Comparison of ENCODE assay signal across 13 mouse cellular contexts in genomic region chr11:85329167-85329894, GRCm38 (mm10). TPM values are rescaled to one million over a fixed set of nuclear protein-coding genes. Genes with fewer than 3 reads are reported as not detected.
DNase-seq lines count a peak whose midpoint lies in the region; ATAC-seq and TF ChIP-seq lines count a peak whose summit lies in the region.
"Had no signal": no experiment of that assay in that cellular context is flagged by ENCODE, and none has a peak within 500 bp of the region (broad histone marks: within the 10 kb centered on the region; RNA-seq: fewer than 3 reads in every experiment).

No protein-coding gene starts in this region.

- ATAC-seq in forebrain, postnatal 0 days = peak; percentile 84
- ATAC-seq in kidney, embryonic 15.5 days (replicated peaks; ENCODE audit: low FRiP score) = no peak
- ATAC-seq in monocyte, adult 5-6 weeks (replicated peaks; ENCODE audit: insufficient number of reproducible peaks, low FRiP score, low TSS enrichment, poor library complexity, severe bottlenecking) = no peak

- no peak overlapping the region for H3K4me2 ChIP-seq in forebrain, postnatal 0 days (ENCODE audit: low read depth)
- H3K4me2 ChIP-seq in kidney, embryonic 15.5 days = no peak overlapping the region
- H3K4me2 ChIP-seq: embryonic facial prominence, embryonic 13.5 days; hindbrain, embryonic 15.5 days; midbrain, embryonic 12.5 days had no signal

- H3K4me1 ChIP-seq in forebrain, postnatal 0 days (ENCODE audit: insufficient read depth) = no peaks in the 10 kb centered on the region
- H3K4me1 ChIP-seq in forebrain, embryonic 10.5 days = peaks cover 2% of the 10 kb centered on the region
- H3K4me1 ChIP-seq in kidney, embryonic 15.5 days = no peaks in the 10 kb centered on the region
- H3K4me1 ChIP-seq: embryonic facial prominence, embryonic 13.5 days; hindbrain, embryonic 15.5 days; midbrain, embryonic 12.5 days had no signal

- peaks cover 7% of the 10 kb centered on the region; the same call in 1 of the 2 replicates for H3K36me3 ChIP-seq in forebrain, postnatal 0 days (ENCODE audit: insufficient read depth)
- peaks cover 84% of the 10 kb centered on the region for H3K36me3 ChIP-seq in forebrain, embryonic 10.5 days (replicated peaks)
- H3K36me3 ChIP-seq in kidney, embryonic 15.5 days = peaks cover 53% of the 10 kb centered on the region

- DNase-seq in forebrain, postnatal 0 days = peak; percentile 82
- DNase-seq in forebrain, embryonic 10.5 days (ENCODE audit: extremely low spot score, low spot score) = no peak
- peak; percentile 49 to 60 for DNase-seq in kidney, postnatal 4 days
- peak; percentile 97 for DNase-seq in cerebellum, adult 9-10 months
- peak; percentile 55 for DNase-seq in layer of hippocampus, adult 9-10 months (ENCODE audit: low spot score)
- no peak for DNase-seq in adrenal gland, adult 8-10 months
- DNase-seq: gastrocnemius, postnatal 10 days; lung, adult 2 months had no signal

- H3K9me3 ChIP-seq in forebrain, postnatal 0 days (ENCODE audit: low read length) = no peaks in the 10 kb centered on the region
- no peaks in the 10 kb centered on the region for H3K9me3 ChIP-seq in forebrain, embryonic 10.5 days
- no peaks in the 10 kb centered on the region for H3K9me3 ChIP-seq in kidney, embryonic 15.5 days (replicated peaks)
- H3K9me3 ChIP-seq: embryonic facial prominence, embryonic 13.5 days; hindbrain, embryonic 15.5 days; midbrain, embryonic 12.5 days had no signal

- TF ChIP-seq CTCF in forebrain, postnatal 0 days (IDR thresholded peaks at IDR 0.05; ENCODE audit: low read depth) = no peak

- H3K4me3 ChIP-seq in forebrain, postnatal 0 days (ENCODE audit: low read depth, low read length) = no peak overlapping the region
- H3K4me3 ChIP-seq in forebrain, embryonic 10.5 days = no peak overlapping the region
- no peak overlapping the region for H3K4me3 ChIP-seq in kidney, embryonic 15.5 days (replicated peaks)
- H3K4me3 ChIP-seq: embryonic facial prominence, embryonic 13.5 days; hindbrain, embryonic 15.5 days; midbrain, embryonic 12.5 days had no signal

- H3K27ac ChIP-seq in forebrain, postnatal 0 days (ENCODE audit: low read depth, low read length) = 0 out of 2 replicates have a peak overlapping the region, but pooled peaks have one; percentile 29
- no peak overlapping the region for H3K27ac ChIP-seq in forebrain, embryonic 10.5 days
- no peak overlapping the region for H3K27ac ChIP-seq in kidney, embryonic 15.5 days
- H3K27ac ChIP-seq: embryonic facial prominence, embryonic 13.5 days; hindbrain, embryonic 15.5 days; midbrain, embryonic 12.5 days had no signal

- H3K9ac ChIP-seq in forebrain, postnatal 0 days = no peak overlapping the region
- H3K9ac ChIP-seq in kidney, embryonic 15.5 days = no peak overlapping the region
- H3K9ac ChIP-seq: embryonic facial prominence, embryonic 13.5 days; hindbrain, embryonic 15.5 days; midbrain, embryonic 12.5 days had no signal

- 66% methylated on average over 7 of the region's 7 CpGs for WGBS in forebrain, postnatal 0 days
- 93% methylated on average over 7 of the region's 7 CpGs for WGBS in forebrain, embryonic 10.5 days
- WGBS in kidney, embryonic 15.5 days = 90% methylated on average over 7 of the region's 7 CpGs

- H3K27me3 ChIP-seq in forebrain, postnatal 0 days (ENCODE audit: insufficient read depth, low read length) = no peaks in the 10 kb centered on the region
- no peaks in the 10 kb centered on the region for H3K27me3 ChIP-seq in forebrain, embryonic 10.5 days (ENCODE audit: poor library complexity, severe bottlenecking)
- H3K27me3 ChIP-seq in kidney, embryonic 15.5 days = no peaks in the 10 kb centered on the region
- H3K27me3 ChIP-seq: embryonic facial prominence, embryonic 13.5 days; hindbrain, embryonic 15.5 days; midbrain, embryonic 12.5 days had no signal

RNA-seq across cellular contexts. Expression of gene Ppm1d, which starts 18.3 kb away (rescaled TPM):
- 18.5 and 31.6 TPM in 2 replicates for total RNA-seq in forebrain, postnatal 0 days (2014; rRNA removed)
- polyA plus RNA-seq in forebrain, postnatal 0 days (2015; fragmentation: Nextera tagmentation; extraction: Ambion mirVana) = 16.3 and 16.6 TPM in 2 replicates
- polyA plus RNA-seq in forebrain, embryonic 10.5 days (2016; fragmentation: Nextera tagmentation; extraction: Ambion mirVana) = 20.6 and 20.9 TPM in 2 replicates
- polyA plus RNA-seq in kidney, embryonic 15.5 days (2015; fragmentation: Nextera tagmentation; extraction: Ambion mirVana) = 19.2 and 20.2 TPM in 2 replicates
- total RNA-seq in monocyte, adult 5-6 weeks (2017) = 15.4 to 21.7 TPM (median 15.4 TPM) in 3 replicates
- total RNA-seq in adrenal gland, adult 8-10 months (2022) = 10 to 100 TPM; 14.6 to 20.0 (median 16.4) TPM

RNA-seq across cellular contexts. Expression of gene Bcas3, which starts 23.6 kb away (rescaled TPM):
- 29.3 and 33.1 TPM in 2 replicates for total RNA-seq in forebrain, postnatal 0 days (2014; rRNA removed)
- 30.3 and 31.6 TPM in 2 replicates for polyA plus RNA-seq in forebrain, postnatal 0 days (2015; fragmentation: Nextera tagmentation; extraction: Ambion mirVana)
- 18.7 and 19.6 TPM in 2 replicates for polyA plus RNA-seq in forebrain, embryonic 10.5 days (2016; fragmentation: Nextera tagmentation; extraction: Ambion mirVana)
- polyA plus RNA-seq in kidney, embryonic 15.5 days (2015; fragmentation: Nextera tagmentation; extraction: Ambion mirVana) = 26.2 and 28.2 TPM in 2 replicates
- 19.2 to 32.8 TPM (median 29.5 TPM) in 3 replicates for total RNA-seq in monocyte, adult 5-6 weeks (2017)
- 10 to 100 TPM; 47.5 to 76.4 (median 53.4) TPM for total RNA-seq in adrenal gland, adult 8-10 months (2022)

Comparison
In these comparisons a context has a peak if more than half of its experiments do, and no peak if none do; other contexts are left out.
1. DNase-seq: peak in forebrain, postnatal 0 days (single experiment), kidney, postnatal 4 days (2 of 2), cerebellum, adult 9-10 months (single experiment) and layer of hippocampus, adult 9-10 months (single experiment); none in forebrain, embryonic 10.5 days (single experiment) and adrenal gland, adult 8-10 months (single experiment).